Comparison of ENCODE assay signal across 8 mouse cellular contexts in the genomic region with DNA sequence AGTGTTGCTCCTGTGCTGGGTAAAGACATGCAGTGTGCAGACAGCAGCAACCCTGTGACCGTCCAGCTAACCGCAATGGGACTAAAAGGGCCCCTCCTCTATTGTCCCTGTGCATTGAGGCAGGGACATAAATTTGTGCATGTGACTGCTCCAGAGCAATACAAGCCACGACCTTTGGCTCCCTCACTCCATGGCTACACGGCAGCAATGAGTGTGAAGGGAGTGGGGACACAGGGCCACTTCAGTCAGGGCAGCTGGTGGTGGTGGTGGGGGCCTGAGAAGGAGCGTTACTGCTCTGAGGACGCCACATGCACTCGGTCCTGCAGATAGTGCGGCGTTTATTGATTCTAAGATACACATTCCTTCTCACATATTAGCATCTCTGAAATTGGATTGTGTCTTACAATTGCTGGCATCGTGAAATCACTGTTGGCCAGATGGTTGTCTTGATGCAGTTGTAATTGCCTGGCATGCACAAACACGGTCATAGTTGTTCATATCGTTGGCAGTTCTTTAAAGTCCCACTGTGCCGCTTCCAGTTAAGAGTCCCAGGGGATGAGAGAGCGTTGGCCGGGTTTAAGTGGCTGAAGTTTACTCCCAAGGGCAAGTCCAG. TPM values are rescaled to one million over a fixed set of nuclear protein-coding genes. Genes with fewer than 3 reads are reported as not detected.
DNase-seq lines count a peak whose midpoint lies in the region; ATAC-seq and TF ChIP-seq lines count a peak whose summit lies in the region.
"Had no signal": no experiment of that assay in that cellular context is flagged by ENCODE, and none has a peak within 500 bp of the region (broad histone marks: within the 10 kb centered on the region; RNA-seq: fewer than 3 reads in every experiment).

No protein-coding gene starts in this region.

- no peak overlapping the region for H3K4me3 ChIP-seq in hindbrain, embryonic 15.5 days
- no peak overlapping the region for H3K4me3 ChIP-seq in midbrain, embryonic 14.5 days (replicated peaks; ENCODE audit: low read depth, low read length)

- peaks cover 13% of the 10 kb centered on the region for H3K36me3 ChIP-seq in hindbrain, embryonic 15.5 days
- peaks cover 28% of the 10 kb centered on the region for H3K36me3 ChIP-seq in midbrain, embryonic 14.5 days (ENCODE audit: control insufficient read depth, insufficient read depth, low read length)

- no peaks in the 10 kb centered on the region for H3K9me3 ChIP-seq in hindbrain, embryonic 15.5 days
- no peaks in the 10 kb centered on the region for H3K9me3 ChIP-seq in midbrain, embryonic 14.5 days (ENCODE audit: control insufficient read depth, low read length)

- peak; percentile 80 for DNase-seq in brain, embryonic 14.5 days (ENCODE audit: low read depth)
- DNase-seq in embryo, embryonic 9.5 days (ENCODE audit: extremely low spot score) = peak; percentile 70
- DNase-seq in midbrain, embryonic 14.5 days = peak; percentile 26
- no peak for DNase-seq in urinary bladder, postnatal 14 days (ENCODE audit: low spot score)
- DNase-seq: thymus, postnatal 4 days had no signal

- peak; percentile 78 for ATAC-seq in hindbrain, embryonic 15.5 days (ENCODE audit: low FRiP score, low read depth)
- ATAC-seq in midbrain, embryonic 14.5 days (ENCODE audit: low FRiP score, low TSS enrichment) = peak; percentile 24; the same call in 1 of the 2 replicates
- no peak for ATAC-seq in megakaryocyte, adult 5-6 weeks (ENCODE audit: poor library complexity, severe bottlenecking)
- no peak for ATAC-seq in monocyte, adult 5-6 weeks (replicated peaks; ENCODE audit: insufficient number of reproducible peaks, low FRiP score, low TSS enrichment, poor library complexity, severe bottlenecking)

- TF ChIP-seq CTCF in brain, embryonic 14.5 days (IDR thresholded peaks at IDR 0.05; ENCODE audit: borderline replicate concordance, extremely low read depth, insufficient read depth, insufficient read length) = no peak

- no peaks in the 10 kb centered on the region for H3K27me3 ChIP-seq in hindbrain, embryonic 15.5 days
- H3K27me3 ChIP-seq in midbrain, embryonic 14.5 days (ENCODE audit: control insufficient read depth, insufficient read depth, low read length) = no peaks in the 10 kb centered on the region

- H3K27ac ChIP-seq in hindbrain, embryonic 15.5 days (replicated peaks) = peak overlapping the region; percentile 72
- peak overlapping the region; percentile 41; the same call in 1 of the 2 replicates for H3K27ac ChIP-seq in midbrain, embryonic 14.5 days (replicated peaks; ENCODE audit: low read depth, low read length)

- 0 out of 2 replicates have a peak overlapping the region, but pooled peaks have one; percentile 1 for H3K4me2 ChIP-seq in hindbrain, embryonic 15.5 days
- H3K4me2 ChIP-seq in midbrain, embryonic 14.5 days (ENCODE audit: low read length) = no peak overlapping the region

- no peak overlapping the region for H3K9ac ChIP-seq in hindbrain, embryonic 15.5 days
- no peak overlapping the region for H3K9ac ChIP-seq in midbrain, embryonic 14.5 days (replicated peaks; ENCODE audit: low read length)

- TF ChIP-seq POLR2A in brain, embryonic 14.5 days (IDR thresholded peaks at IDR 0.05; ENCODE audit: borderline replicate concordance, extremely low read depth, insufficient read depth, insufficient read length, poor library complexity, severe bottlenecking) = no peak

- WGBS in hindbrain, embryonic 15.5 days = 13% methylated on average over 15 of the region's 15 CpGs
- WGBS in midbrain, embryonic 14.5 days = 34% methylated on average over 15 of the region's 15 CpGs

- H3K4me1 ChIP-seq in hindbrain, embryonic 15.5 days (replicated peaks) = peaks cover 33% of the 10 kb centered on the region
- H3K4me1 ChIP-seq in midbrain, embryonic 14.5 days (ENCODE audit: control insufficient read depth, insufficient read depth, low read length) = peaks cover 10% of the 10 kb centered on the region

RNA-seq across cellular contexts. Expression of a gene that starts 11.9 kb away (rescaled TPM):
- 108 and 139 TPM in 2 replicates for polyA plus RNA-seq in brain, embryonic 14.5 days (2012; rRNA removed)
- 181 and 199 TPM in 2 replicates for polyA plus RNA-seq in hindbrain, embryonic 15.5 days (2015; fragmentation: Nextera tagmentation; extraction: Ambion mirVana)
- polyA plus RNA-seq in midbrain, embryonic 14.5 days (2014; fragmentation: Nextera tagmentation; extraction: Ambion mirVana) = 105 and 178 TPM in 2 replicates
- 0.05 TPM in 1 of 2 replicates, not detected in the other for total RNA-seq in megakaryocyte, adult 5-6 weeks (2015)
- 0.08 and 0.33 TPM in 2 replicates for total RNA-seq in megakaryocyte, adult 5-6 weeks (2017)
- 1.2 to 1.5 TPM in 2 of 3 replicates, not detected in the other for total RNA-seq in monocyte, adult 5-6 weeks (2017)

RNA-seq across cellular contexts. Expression of a gene that starts 49.5 kb away (rescaled TPM):
- polyA plus RNA-seq in brain, embryonic 14.5 days (2012; rRNA removed) = 46.6 and 55.9 TPM in 2 replicates
- polyA plus RNA-seq in hindbrain, embryonic 15.5 days (2015; fragmentation: Nextera tagmentation; extraction: Ambion mirVana) = 41.8 and 42.1 TPM in 2 replicates
- polyA plus RNA-seq in midbrain, embryonic 14.5 days (2014; fragmentation: Nextera tagmentation; extraction: Ambion mirVana) = 43.4 and 43.5 TPM in 2 replicates
- 4.8 and 5.1 TPM in 2 replicates for total RNA-seq in megakaryocyte, adult 5-6 weeks (2015)
- 3.0 and 4.9 TPM in 2 replicates for total RNA-seq in megakaryocyte, adult 5-6 weeks (2017)
- 1.7 to 7.1 TPM (median 6.1 TPM) in 3 replicates for total RNA-seq in monocyte, adult 5-6 weeks (2017)

Comparison
In these comparisons a context has a peak if more than half of its experiments do, and no peak if none do; other contexts are left out.
1. ATAC-seq: peak in hindbrain, embryonic 15.5 days (single experiment) and midbrain, embryonic 14.5 days (single experiment); none in megakaryocyte, adult 5-6 weeks (single experiment) and monocyte, adult 5-6 weeks (single experiment).